In the genomic region with DNA sequence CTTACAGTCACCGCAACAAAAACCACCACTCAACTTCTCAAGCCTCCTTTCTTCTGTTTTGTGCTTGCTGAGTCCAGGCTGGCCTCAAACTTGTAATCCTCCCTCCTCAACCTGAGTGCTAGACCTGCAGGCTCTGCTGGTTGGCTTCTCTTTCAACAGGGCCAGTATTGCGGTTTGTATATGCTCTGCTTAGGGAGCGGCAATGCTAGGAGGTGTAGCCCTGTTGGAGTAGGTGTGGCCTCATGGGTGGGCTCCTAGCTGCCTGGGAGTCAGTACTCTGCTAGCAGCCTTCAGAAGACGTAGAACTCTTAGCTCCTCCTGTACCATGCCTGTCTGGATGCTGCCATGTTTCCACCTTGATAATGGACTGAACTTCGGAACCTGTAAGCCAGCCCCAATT, we compare ENCODE assay signal across 25 mouse cellular contexts. TPM values are rescaled to one million over a fixed set of nuclear protein-coding genes. Genes with fewer than 3 reads are reported as not detected.
DNase-seq lines count a peak whose midpoint lies in the region; TF ChIP-seq lines count a peak whose summit lies in the region.
"Had no signal": no experiment of that assay in that cellular context is flagged by ENCODE, and none has a peak within 500 bp of the region (broad histone marks: within the 10 kb centered on the region; RNA-seq: fewer than 3 reads in every experiment).

No protein-coding gene starts in this region.

- no peak for TF ChIP-seq CTCF in testis, adult 2 months (IDR thresholded peaks at IDR 0.05; ENCODE audit: control insufficient read depth, insufficient read depth, insufficient replicate concordance, low read depth, low read length)
- TF ChIP-seq CTCF in layer of hippocampus, adult 2 months (conservative IDR thresholded peaks at IDR 0.05), result no peak

- no peaks in the 10 kb centered on the region; the same call in 1 of the 2 replicates for H3K4me1 ChIP-seq in testis, adult 2 months (ENCODE audit: control insufficient read depth, insufficient read depth, low read length)
- H3K4me1 ChIP-seq: forebrain, embryonic 13.5 days; heart, embryonic 12.5 days; heart, embryonic 15.5 days had no signal

- no peak for DNase-seq in testis, postnatal 10 days (ENCODE audit: low spot score)
- DNase-seq in ES-CJ7 (ENCODE audit: low read depth, low spot score) (peak; percentile 96), R1 (ENCODE audit: low read depth, low spot score) (peak; percentile 98)
- DNase-seq in layer of hippocampus, adult 2 months (ENCODE audit: low spot score in 2 of 2), result no peak
- DNase-seq in gastrocnemius, adult 18-20 months (ENCODE audit: low spot score), result no peak
- DNase-seq in gastrocnemius, postnatal 4 days (ENCODE audit: low spot score in 2 of 2), result no peak
- DNase-seq: adrenal gland, postnatal 10 days; adrenal gland, postnatal 36 days; cerebellum, adult 18-20 months; cerebellum, adult 9-10 months; cerebellum, postnatal 14 days; gastrocnemius, postnatal 10 days; gastrocnemius, postnatal 36 days; heart, adult 18-20 months; heart, postnatal 10 days; heart, postnatal 4 days; kidney, adult 18-20 months had no signal

- H3K36me3 ChIP-seq in testis, adult 2 months (ENCODE audit: control insufficient read depth, insufficient read depth, low read length), result peaks cover 6% of the 10 kb centered on the region

- H3K27ac ChIP-seq in testis, adult 2 months (ENCODE audit: control insufficient read depth, insufficient read depth, low read depth, low read length), result peak overlapping the region; percentile 28; the same call in 1 of the 2 replicates
- no peak overlapping the region for H3K27ac ChIP-seq in layer of hippocampus, adult 2 months
- H3K27ac ChIP-seq: forebrain, embryonic 10.5 days; forebrain, embryonic 13.5 days; heart, embryonic 15.5 days; hindbrain, embryonic 14.5 days; hindbrain, postnatal 0 days had no signal

- TF ChIP-seq POLR2A in testis, adult 2 months (IDR thresholded peaks at IDR 0.05; ENCODE audit: control insufficient read depth, low read depth, low read length), result no peak

- H3K27me3 ChIP-seq in testis, adult 2 months (ENCODE audit: control insufficient read depth, insufficient read depth, low read length), result no peaks in the 10 kb centered on the region
- H3K27me3 ChIP-seq: forebrain, embryonic 13.5 days; heart, embryonic 12.5 days; heart, embryonic 15.5 days; Patski had no signal

- no peak overlapping the region for H3K4me3 ChIP-seq in testis, adult 2 months (ENCODE audit: control insufficient read depth, low read depth, low read length)
- no peak overlapping the region for H3K4me3 ChIP-seq in layer of hippocampus, adult 2 months
- H3K4me3 ChIP-seq: forebrain, embryonic 10.5 days; forebrain, embryonic 13.5 days; heart, embryonic 12.5 days; heart, embryonic 15.5 days had no signal

RNA-seq across cellular contexts. Expression of a gene that starts 25.8 kb away (rescaled TPM):
- 13.6 and 14.4 TPM in 2 replicates for polyA plus RNA-seq in testis, adult 2 months (2012; rRNA removed)
- 10 to 100 TPM; 52.5 to 60.6 TPM for total RNA-seq in layer of hippocampus, adult 2 months (2021)
- 10 to 100 TPM; 25.1 to 26.8 TPM for total RNA-seq in gastrocnemius, adult 18-20 months (2021)
- total RNA-seq in gastrocnemius, postnatal 4 days (2021), result 10 to 100 TPM; 39.5 to 44.5 TPM

RNA-seq across cellular contexts. Expression of a gene that starts 43.3 kb away (rescaled TPM):
- polyA plus RNA-seq in testis, adult 2 months (2012; rRNA removed), result 14.4 and 16.8 TPM in 2 replicates
- 1 to 10 TPM; 9.1 to 9.4 TPM for total RNA-seq in layer of hippocampus, adult 2 months (2021)
- total RNA-seq in gastrocnemius, adult 18-20 months (2021), result 10 to 100 TPM; 15.0 to 15.3 TPM
- 10 to 100 TPM; 14.2 to 14.8 TPM for total RNA-seq in gastrocnemius, postnatal 4 days (2021)

Comparison
In these comparisons a context has a peak if more than half of its experiments do, and no peak if none do; other contexts are left out.
1. DNase-seq: peak in ES-CJ7 (single experiment) and R1 (single experiment); none in testis, postnatal 10 days (single experiment), layer of hippocampus, adult 2 months (0 of 2), gastrocnemius, adult 18-20 months (single experiment) and gastrocnemius, postnatal 4 days (0 of 2).